Mouse (Mus musculus) retina, embryonic 14.5 days (tissue): ENCODE results near the gene Asprv1.

Source experiments
- DNase-seq: peaks from one replicate; pipeline ENCODE4 v3.0.0-alpha.2; 2015; ENCODE audit warnings: low spot score

Asprv1 gene

GRCm38 (mm10) chr6:86627946-86628345 lies at the start of gene Asprv1:
Gene Asprv1, plus strand, starts transcription at chr6:86628164.
- no peak for DNase-seq

GRCm38 (mm10) chr6:86578396-86578795 lies 49.6 kb upstream of the Asprv1 start:
- DNase-seq: no peak

GRCm38 (mm10) chr6:86579066-86579784 lies 48.7 kb upstream of the Asprv1 start:
- no peak for DNase-seq

- DNase-seq: no peak
Measured at GRCm38 (mm10) chr6:86579926-86580325, 48.0 kb upstream of the Asprv1 start.

GRCm38 (mm10) chr6:86583141-86583540 lies 44.8 kb upstream of the Asprv1 start:
- no peak for DNase-seq

- DNase-seq: no peak
Measured at GRCm38 (mm10) chr6:86583601-86584215, 44.3 kb upstream of the Asprv1 start.

GRCm38 (mm10) chr6:86584296-86585015 lies 43.5 kb upstream of the Asprv1 start:
- DNase-seq: peak; percentile 29

- DNase-seq: peak; percentile 62
Measured at GRCm38 (mm10) chr6:86585070-86585600, 42.8 kb upstream of the Asprv1 start.

GRCm38 (mm10) chr6:86586070-86586469 lies 41.9 kb upstream of the Asprv1 start:
- no peak for DNase-seq

- no peak for DNase-seq
Measured at GRCm38 (mm10) chr6:86588429-86588828, 39.5 kb upstream of the Asprv1 start.

GRCm38 (mm10) chr6:86593146-86593897 lies 34.6 kb upstream of the Asprv1 start:
- no peak for DNase-seq

- peak; percentile 53 for DNase-seq
Measured at GRCm38 (mm10) chr6:86594636-86595035, 33.3 kb upstream of the Asprv1 start.

- DNase-seq: no peak
Measured at GRCm38 (mm10) chr6:86595865-86596440, 32.0 kb upstream of the Asprv1 start.

GRCm38 (mm10) chr6:86598742-86599193 lies 29.2 kb upstream of the Asprv1 start:
- DNase-seq: no peak

GRCm38 (mm10) chr6:86599197-86599596 lies 28.8 kb upstream of the Asprv1 start:
- peak; percentile 90 for DNase-seq

GRCm38 (mm10) chr6:86599951-86600414 lies 28.0 kb upstream of the Asprv1 start:
- DNase-seq: no peak

GRCm38 (mm10) chr6:86605260-86605659 lies 22.7 kb upstream of the Asprv1 start:
- DNase-seq: no peak

- DNase-seq: no peak
Measured at GRCm38 (mm10) chr6:86606289-86606688, 21.7 kb upstream of the Asprv1 start.

- no peak for DNase-seq
Measured at GRCm38 (mm10) chr6:86607471-86607870, 20.5 kb upstream of the Asprv1 start.

- no peak for DNase-seq
Measured at GRCm38 (mm10) chr6:86609235-86609634, 18.7 kb upstream of the Asprv1 start.

- DNase-seq: no peak
Measured at GRCm38 (mm10) chr6:86610714-86611113, 17.2 kb upstream of the Asprv1 start.
